Mouse (Mus musculus) testis, adult 2 months (tissue): ENCODE measurements around the gene Asb14.
"Not testable (repeated sequence)": the region's sequence is repeated elsewhere in the genome, so short reads cannot be mapped to it uniquely, and the experiment has no call there.

Experiments used
- CTCF ChIP-seq: fragments of 200-500 bp; IDR thresholded peaks from 2 replicates; pipeline ENCODE4 v1.5.1; 2012; ENCODE audit warnings: low read depth, mild to moderate bottlenecking, inconsistent platforms, low read length, moderate library complexity; ENCODE audit not compliant: control insufficient read depth, insufficient read depth, insufficient replicate concordance
- POLR2A ChIP-seq: fragments of 200-500 bp; IDR thresholded peaks from 2 replicates; pipeline ENCODE4 v1.6.1; 2012; ENCODE audit warnings: low read depth, mild to moderate bottlenecking, inconsistent platforms, low read length, moderate library complexity; ENCODE audit not compliant: control insufficient read depth

DNA sequence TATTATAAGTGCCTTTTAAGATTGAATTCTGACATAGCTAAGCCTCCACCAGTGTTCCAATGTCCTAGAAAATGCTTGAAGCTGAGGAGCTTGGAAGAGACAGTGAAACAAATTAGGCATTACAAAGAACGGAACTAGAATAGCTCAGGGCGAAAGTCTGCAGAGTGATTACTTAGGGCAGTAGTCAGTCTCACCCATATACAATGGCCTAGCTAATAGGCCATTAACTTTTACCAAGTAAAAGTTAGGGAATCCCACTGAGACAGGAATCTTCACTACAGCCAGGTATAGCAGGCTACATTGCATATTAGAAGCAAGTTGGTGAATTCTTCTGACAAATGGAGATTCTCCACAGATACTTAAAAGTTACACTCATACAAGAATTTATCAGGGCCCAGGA lies 61.8 kb downstream of the Asb14 start:
- not testable (repeated sequence) for TF ChIP-seq CTCF, POLR2A
